Mouse (Mus musculus) ES-Bruce4 (cell line): Measurements from ENCODE around the gene Olfr70.

Experiments used
- CTCF ChIP-seq: IDR thresholded peaks from one replicate; pipeline ENCODE4 v1.8.1; 2011; ENCODE audit warnings: low read depth, low read length
- EP300 ChIP-seq: IDR thresholded peaks from 2 replicates; pipeline ENCODE4 v1.6.1; 2011; ENCODE audit warnings: low read depth, low read length; ENCODE audit not compliant: insufficient read depth

DNA sequence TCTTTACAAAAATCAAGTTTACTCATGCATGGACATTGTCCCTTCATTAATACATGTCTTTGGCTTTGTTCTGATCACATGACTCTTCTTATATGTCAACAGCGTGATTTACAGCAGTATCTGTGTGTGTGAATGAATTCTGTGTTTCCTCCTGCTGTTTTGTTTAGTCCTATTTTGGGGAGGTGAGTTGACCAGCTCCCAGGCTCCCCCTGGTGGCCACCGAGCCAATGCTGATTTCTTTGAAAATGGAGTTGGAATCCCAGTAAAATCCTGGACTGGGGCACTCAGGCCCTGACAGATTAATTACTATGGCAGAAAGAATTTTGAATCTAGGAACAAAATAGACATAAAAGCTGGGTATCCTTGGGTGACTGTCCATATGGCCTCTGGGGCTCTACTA is 11.2 kb upstream of the Olfr70 start:
- TF ChIP-seq EP300 (no peak), CTCF (peak; percentile 77)
